Mouse (Mus musculus): ENCODE measurements around the gene Gm29106. TPM values are rescaled to one million over a fixed set of nuclear protein-coding genes. Genes with fewer than 3 reads are reported as not detected.
"Not testable (repeated sequence)": the region's sequence is repeated elsewhere in the genome, so short reads cannot be mapped to it uniquely, and the experiment has no call there.

Gm29106 gene
- 0.38 and 0.48 TPM in 2 replicates for polyA plus RNA-seq (2016; fragmentation: Nextera tagmentation; extraction: Ambion mirVana)

- not testable (repeated sequence) for H3K27me3 ChIP-seq; H3K4me3 ChIP-seq; H3K4me2 ChIP-seq (replicated peaks); H3K36me3 ChIP-seq; ATAC-seq (ENCODE audit: low FRiP score, low read depth); H3K4me1 ChIP-seq; H3K27ac ChIP-seq (replicated peaks); H3K9ac ChIP-seq (replicated peaks); H3K9me3 ChIP-seq
- 79% methylated on average over 2 of the region's 2 CpGs for WGBS
Observed at GRCm38 (mm10) chr1:118176242-118176641, at the start of gene Gm29106. TSS of gene Gm29106 (plus strand) at chr1:118176542.

GRCm38 (mm10) chr1:118228540-118228939, 52.2 kb downstream of the Gm29106 start:
- H3K27ac ChIP-seq (replicated peaks): no peak overlapping the region
- ATAC-seq (ENCODE audit: low FRiP score, low read depth): no peak

GRCm38 (mm10) chr1:118236032-118236431, 59.7 kb downstream of the Gm29106 start:
- no peak overlapping the region for H3K4me2 ChIP-seq (replicated peaks)
- no peak for ATAC-seq (ENCODE audit: low FRiP score, low read depth)
- no peaks in the 10 kb centered on the region for H3K27me3 ChIP-seq
- no peaks in the 10 kb centered on the region; the same call in 1 of the 2 replicates for H3K9me3 ChIP-seq
- no peak overlapping the region for H3K9ac ChIP-seq (replicated peaks)
- no peak overlapping the region for H3K27ac ChIP-seq (replicated peaks)
- H3K4me3 ChIP-seq: no peak overlapping the region
- whole genome bisulfite sequencing: 79% methylated on average over 1 of the region's 1 CpGs
- H3K36me3 ChIP-seq: no peaks in the 10 kb centered on the region
- no peaks in the 10 kb centered on the region for H3K4me1 ChIP-seq

More at GRCm38 (mm10) chr1:118228540-118228939, 52.2 kb downstream of the Gm29106 start:
- H3K36me3 ChIP-seq: no peaks in the 10 kb centered on the region
- H3K9ac ChIP-seq (replicated peaks): no peak overlapping the region
- no peak overlapping the region for H3K4me3 ChIP-seq
- H3K27me3 ChIP-seq: no peaks in the 10 kb centered on the region
- no peaks in the 10 kb centered on the region; the same call in 1 of the 2 replicates for H3K9me3 ChIP-seq
- no peaks in the 10 kb centered on the region for H3K4me1 ChIP-seq
- no peak overlapping the region for H3K4me2 ChIP-seq (replicated peaks)
- 74% methylated on average over 1 of the region's 1 CpGs for WGBS

Other genes starting within 250 kb of the Gm29106 start
- gene Gm28168, start 248.5 kb upstream of the Gm29106 start, polyA plus RNA-seq (2016; fragmentation: Nextera tagmentation; extraction: Ambion mirVana): not detected in 2 replicates
- gene Gm7145, start 210.6 kb upstream of the Gm29106 start, polyA plus RNA-seq (2016; fragmentation: Nextera tagmentation; extraction: Ambion mirVana): not detected in 2 replicates
- gene Tsn, start 135.2 kb downstream of the Gm29106 start, polyA plus RNA-seq (2016; fragmentation: Nextera tagmentation; extraction: Ambion mirVana): 414 and 419 TPM in 2 replicates
- 78.7 and 79.7 TPM in 2 replicates for gene Nifk, start 145.3 kb downstream of the Gm29106 start, polyA plus RNA-seq (2016; fragmentation: Nextera tagmentation; extraction: Ambion mirVana)
- gene Clasp1, start 212.5 kb downstream of the Gm29106 start, polyA plus RNA-seq (2016; fragmentation: Nextera tagmentation; extraction: Ambion mirVana): 139 and 156 TPM in 2 replicates